Mouse (Mus musculus) lung, adult 2 months (tissue): ENCODE data around the gene Samd14. TPM values are rescaled to one million over a fixed set of nuclear protein-coding genes. Genes with fewer than 3 reads are reported as not detected.
A peak's percentile ranks its signal among the peaks of the same experiment; 100 is the strongest.

ENCODE experiments used
- DNase-seq: peaks from one replicate; pipeline ENCODE4 v3.0.0; 2022
- H3K4me1 ChIP-seq: fragments of 200-500 bp; 2 replicates; pipeline ENCODE4 v1.6.1; 2011; ENCODE audit warnings: low read length; ENCODE audit not compliant: control insufficient read depth, insufficient read depth
- H3K4me3 ChIP-seq: fragments of 200-500 bp; replicated peaks from 2 replicates; pipeline ENCODE3; 2011; ENCODE audit warnings: low read depth, mild to moderate bottlenecking, control low read depth, low read length; ENCODE audit errors: extremely low read depth
- CTCF ChIP-seq: fragments of 200-500 bp; IDR thresholded peaks from 2 replicates; pipeline ENCODE4 v1.5.1; 2011; ENCODE audit warnings: mild to moderate bottlenecking, low read length, control low read depth; ENCODE audit not compliant: insufficient read depth
- POLR2A ChIP-seq: fragments of 200-500 bp; IDR thresholded peaks from 2 replicates; pipeline ENCODE4 v1.6.1; 2011; ENCODE audit warnings: low read depth, mild to moderate bottlenecking, control low read depth, low read length, borderline replicate concordance; ENCODE audit errors: extremely low read depth
- WGBS: fragments of 180-500 bp; shearing (Covaris S2); methylation state at CpG from one replicate; pipeline ENCODE4 v1.1.7; 2018; 5-methylcytosine and 5-hydroxymethylcytosine counted together
- polyA plus RNA-seq: library from polyadenylated mRNA; depleted of rRNA; stranded (reverse); fragments of >200 nt; gene quantifications from 2 replicates; pipeline ENCODE4 v1.2.3, GENCODE M21; 2012; rRNA removed

Samd14 gene
- polyA plus RNA-seq, 1 experiment, result 5.9 TPM

DNA sequence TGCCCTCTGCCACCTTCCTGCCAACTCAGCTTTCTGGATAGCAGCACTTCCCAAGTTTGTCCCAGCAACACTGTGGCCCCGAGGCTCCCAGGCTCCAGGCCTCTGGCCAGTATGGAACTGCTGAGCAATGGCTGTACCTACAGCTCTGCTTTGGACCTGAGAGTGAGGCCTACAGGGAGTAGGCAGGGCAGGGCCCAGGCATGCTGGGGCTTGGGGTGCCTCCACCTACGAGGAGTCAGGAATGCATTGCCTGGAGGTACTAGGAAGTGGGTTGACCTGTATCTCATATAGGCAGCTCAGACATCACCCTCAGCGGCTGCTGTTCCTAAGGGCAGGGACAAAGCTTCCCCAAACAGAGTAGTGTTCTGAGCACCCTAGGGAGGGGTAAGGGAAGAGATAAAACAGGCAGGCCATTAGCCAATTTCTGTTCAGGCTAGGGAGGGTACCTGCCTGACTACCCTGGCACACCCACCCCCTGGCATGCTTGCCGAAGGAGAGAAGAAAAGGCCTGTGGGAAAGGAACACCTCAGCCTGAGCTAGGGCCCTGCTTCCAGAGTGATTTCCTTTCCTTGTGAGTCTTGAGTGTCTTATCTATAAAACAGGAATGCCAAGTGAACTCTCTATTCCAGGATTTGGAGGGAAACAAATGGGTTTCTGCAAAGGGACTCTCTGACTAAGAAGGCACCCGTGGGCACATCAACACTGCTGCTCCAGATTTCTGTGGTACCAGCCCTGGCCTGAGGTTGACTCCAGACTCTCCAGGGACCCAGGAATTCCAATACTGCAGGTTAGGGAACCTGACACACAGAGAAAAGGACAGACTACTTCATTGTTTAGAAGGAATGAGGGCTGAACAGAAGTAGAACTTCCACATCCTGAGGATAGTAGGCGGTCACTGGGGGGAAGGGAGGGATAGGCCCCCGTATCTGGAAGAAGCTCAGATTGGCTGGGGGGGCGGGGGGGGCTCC lies 60.7 kb downstream of the Samd14 start:
- TF ChIP-seq CTCF (no peak), POLR2A (no peak)
- DNase-seq, result no peak
- H3K4me3 ChIP-seq, result no peak overlapping the region
- 39% methylated on average over 8 of the region's 8 CpGs for WGBS
- peaks cover 33% of the 10 kb centered on the region for H3K4me1 ChIP-seq

DNA sequence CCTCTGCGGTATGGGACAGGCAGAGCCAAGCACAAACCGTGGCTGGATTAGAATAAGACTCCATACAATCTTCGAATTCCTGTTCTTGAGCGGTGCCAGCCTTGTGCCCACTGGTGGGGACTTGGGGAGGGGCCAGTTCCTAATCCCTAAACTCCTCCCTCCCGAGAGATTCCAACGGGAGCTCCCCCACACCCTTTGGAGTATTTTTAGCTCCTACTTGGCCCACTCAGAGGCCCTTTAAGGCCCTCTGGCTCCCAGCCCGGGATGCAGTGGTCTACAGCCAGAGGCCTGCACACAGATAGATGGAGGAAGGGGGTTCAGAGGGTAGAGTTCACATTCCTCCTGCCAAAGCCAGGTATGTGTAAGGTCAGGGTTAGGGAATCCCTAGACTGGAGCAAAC lies 61.6 kb downstream of the Samd14 start:
- H3K4me1 ChIP-seq, result peaks cover 33% of the 10 kb centered on the region

GRCm38 (mm10) chr11:95072136-95072535 lies 62.5 kb downstream of the Samd14 start:
- Histone ChIP-seq H3K4me3 (no peak overlapping the region), H3K4me1 (peaks cover 33% of the 10 kb centered on the region)
- no peak for DNase-seq
- 63% methylated on average over 8 of the region's 8 CpGs for WGBS
- TF ChIP-seq CTCF, result no peak
- TF ChIP-seq POLR2A, result no peak

More for the DNA sequence above, 61.6 kb downstream of the Samd14 start:
- peak; percentile 63 for DNase-seq
- no peak overlapping the region for H3K4me3 ChIP-seq
- 19% methylated on average over 7 of the region's 7 CpGs for WGBS
- TF ChIP-seq POLR2A (no peak), CTCF (no peak)

GRCm38 (mm10) chr11:95072804-95073203 lies 63.1 kb downstream of the Samd14 start:
- H3K4me1 ChIP-seq, result peaks cover 31% of the 10 kb centered on the region
- 42% methylated on average over 5 of the region's 5 CpGs for WGBS
- DNase-seq, result peak; percentile 60
- no peak overlapping the region for H3K4me3 ChIP-seq
- TF ChIP-seq POLR2A, result no peak
- no peak for TF ChIP-seq CTCF

DNA sequence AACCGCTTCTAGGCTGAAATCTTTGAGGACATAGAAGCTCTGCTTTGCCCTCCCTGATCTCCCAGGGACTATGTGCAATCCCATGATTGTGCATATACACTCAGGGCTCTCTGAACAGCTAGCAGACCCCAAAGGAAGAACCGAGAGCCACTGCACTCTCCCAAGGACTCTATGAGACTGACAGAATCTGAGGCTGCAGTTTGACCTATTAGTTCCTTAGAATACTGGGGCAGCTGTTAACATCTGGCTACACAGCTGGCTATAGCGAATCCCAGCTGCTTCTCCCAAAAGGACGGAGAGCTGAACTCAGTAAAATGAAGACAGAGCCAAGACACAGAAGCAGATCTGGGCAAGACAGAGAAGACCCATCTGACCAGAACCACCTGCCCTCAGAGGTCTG lies 64.2 kb downstream of the Samd14 start:
- TF ChIP-seq CTCF, result no peak
- TF ChIP-seq POLR2A, result no peak
- WGBS, result 66% methylated on average over 4 of the region's 4 CpGs
- no peak for DNase-seq
- Histone ChIP-seq H3K4me1 (peaks cover 32% of the 10 kb centered on the region), H3K4me3 (no peak overlapping the region)

GRCm38 (mm10) chr11:95074694-95075093 lies 65.0 kb downstream of the Samd14 start:
- H3K4me1 ChIP-seq, result peaks cover 37% of the 10 kb centered on the region
- TF ChIP-seq POLR2A, result no peak
- no peak for TF ChIP-seq CTCF
- peak overlapping the region; percentile 80 for H3K4me3 ChIP-seq
- 52% methylated on average over 4 of the region's 4 CpGs for WGBS
- no peak for DNase-seq

DNA sequence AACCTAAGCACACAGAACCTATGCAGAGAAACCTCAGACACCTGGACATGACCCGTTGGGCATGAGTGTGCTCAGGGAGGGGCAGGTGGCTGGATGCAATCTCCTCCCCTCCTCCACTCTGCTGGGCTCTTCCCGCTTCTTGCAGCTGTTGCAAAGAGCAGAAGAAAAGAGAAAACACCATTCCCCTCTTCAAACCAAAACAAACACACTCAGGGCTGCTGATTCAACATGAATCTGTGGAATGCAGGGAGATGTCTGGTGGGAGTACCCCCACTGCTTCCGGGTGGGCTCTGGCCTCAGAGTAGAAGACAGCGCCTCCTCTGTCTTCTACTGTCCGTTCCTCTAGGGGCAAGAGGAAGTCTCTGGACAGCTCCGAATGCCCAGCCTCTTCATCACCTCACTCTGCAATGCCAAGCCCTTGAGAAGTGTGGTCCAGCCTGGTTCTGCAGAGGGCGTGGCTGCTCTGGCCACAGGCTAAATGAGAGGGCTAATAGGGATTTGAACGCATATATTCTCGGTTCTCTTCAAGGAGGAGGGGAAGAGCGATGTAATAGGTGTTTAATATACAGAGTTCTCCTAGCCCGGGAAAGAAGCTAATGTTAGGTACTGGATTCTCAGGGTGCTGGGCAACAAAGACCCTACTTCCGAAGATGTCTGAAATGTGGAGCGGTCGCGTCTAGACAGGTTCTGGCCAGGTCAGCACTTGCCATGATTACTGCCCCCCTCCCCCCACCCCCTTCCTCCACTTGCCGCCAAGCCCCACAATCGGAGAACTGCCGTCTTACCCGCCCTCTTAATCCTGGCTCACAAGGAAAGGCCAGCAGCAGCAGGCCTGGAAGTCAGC lies 65.7 kb downstream of the Samd14 start:
- 5% methylated on average over 19 of the region's 19 CpGs for WGBS
- Histone ChIP-seq H3K4me1 (peaks cover 40% of the 10 kb centered on the region), H3K4me3 (peak overlapping the region; percentile 80)
- TF ChIP-seq CTCF, result no peak
- peak; percentile 30; the same call in 1 of the 2 replicates for TF ChIP-seq POLR2A
- DNase-seq, result peak; percentile 59

Other genes with a start within 250 kb of the Samd14 start
- gene Tmem92, start 227.2 kb upstream of the Samd14 start, polyA plus RNA-seq, result not detected in 2 replicates
- 108 and 115 TPM in 2 replicates for gene Col1a1, start 73.7 kb upstream of the Samd14 start, polyA plus RNA-seq
- gene Hils1, start 42.3 kb upstream of the Samd14 start, polyA plus RNA-seq, result not detected in 2 replicates
- gene Sgca, start 33.6 kb upstream of the Samd14 start, polyA plus RNA-seq, result 19.9 and 54.4 TPM in 2 replicates
- gene Ppp1r9b, start 18.8 kb upstream of the Samd14 start, polyA plus RNA-seq, result 58.7 and 67.7 TPM in 2 replicates
- 53.0 and 67.3 TPM in 2 replicates for gene Pdk2, start 31.5 kb downstream of the Samd14 start, polyA plus RNA-seq
- gene Itga3, start 66.9 kb downstream of the Samd14 start, polyA plus RNA-seq, result 181 and 187 TPM in 2 replicates
- gene Dlx3, start 110.2 kb downstream of the Samd14 start, polyA plus RNA-seq, result 0.05 and 2.0 TPM in 2 replicates
- 0.20 and 0.50 TPM in 2 replicates for gene Dlx4, start 136.4 kb downstream of the Samd14 start, polyA plus RNA-seq